Mouse (Mus musculus) olfactory bulb, adult 2 months (tissue): ENCODE data around the gene Nme4.

Experiments
- CTCF ChIP-seq: fragments of 200-500 bp; IDR thresholded peaks from 2 replicates; pipeline ENCODE4 v1.5.1; 2012; ENCODE audit warnings: low read depth, mild to moderate bottlenecking, low read length, moderate library complexity; ENCODE audit not compliant: insufficient read depth
- POLR2A ChIP-seq: fragments of 200-500 bp; IDR thresholded peaks from 2 replicates; pipeline ENCODE4 v1.6.1; 2012; ENCODE audit warnings: mild to moderate bottlenecking, low read depth, low read length, moderate library complexity; ENCODE audit not compliant: insufficient read depth

GRCm38 (mm10) chr17:26142796-26143195, 47.4 kb upstream of the Nme4 start:
- TF ChIP-seq CTCF (no peak), POLR2A (no peak)
